Mouse (Mus musculus): ENCODE results near the gene Rft1. TPM values are rescaled to one million over a fixed set of nuclear protein-coding genes. Genes with fewer than 3 reads are reported as not detected.
"Not testable (repeated sequence)": the region's sequence is repeated elsewhere in the genome, so short reads cannot be mapped to it uniquely, and the experiment has no call there.

Gene Rft1
- polyA plus RNA-seq, 1 experiment = 13.2 TPM

DNA sequence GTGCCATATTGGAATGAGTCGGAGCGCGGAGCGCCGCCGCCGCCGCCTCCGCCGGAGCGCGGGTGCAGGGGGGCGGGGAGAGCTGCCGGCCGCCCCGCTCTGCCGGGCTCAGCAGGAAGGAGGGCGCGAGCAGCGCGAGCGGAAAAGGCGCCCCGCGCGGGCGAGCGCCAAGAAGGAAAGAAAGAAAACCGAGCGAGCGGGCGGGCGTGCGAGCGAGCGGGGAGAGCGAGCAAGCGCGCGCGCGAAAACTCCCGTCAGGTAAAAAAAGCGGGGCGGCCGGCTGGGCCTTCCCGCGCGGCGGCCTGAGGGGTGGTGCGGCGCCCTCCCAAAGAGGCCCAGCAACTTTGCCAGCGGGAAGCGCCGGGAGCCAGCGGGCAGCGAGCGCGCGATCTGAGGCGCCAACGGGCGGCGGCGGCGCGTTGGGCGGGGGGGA lies 61.5 kb downstream of the Rft1 start:
- H3K4me1 ChIP-seq (ENCODE audit: control insufficient read depth, insufficient read depth, low read length) = peaks cover 2% of the 10 kb centered on the region; the same call in 1 of the 2 replicates
- TF ChIP-seq CTCF (IDR thresholded peaks at IDR 0.05; ENCODE audit: extremely low read depth, insufficient read depth, low read length) (no peak), POLR2A (IDR thresholded peaks at IDR 0.05; ENCODE audit: extremely low read depth, insufficient read depth, low read length) (no peak)
- H3K27ac ChIP-seq (ENCODE audit: insufficient read depth, low read length) = peak overlapping the region; percentile 90
- peak overlapping the region; percentile 81 for H3K4me3 ChIP-seq (ENCODE audit: insufficient read depth, low read length)

DNA sequence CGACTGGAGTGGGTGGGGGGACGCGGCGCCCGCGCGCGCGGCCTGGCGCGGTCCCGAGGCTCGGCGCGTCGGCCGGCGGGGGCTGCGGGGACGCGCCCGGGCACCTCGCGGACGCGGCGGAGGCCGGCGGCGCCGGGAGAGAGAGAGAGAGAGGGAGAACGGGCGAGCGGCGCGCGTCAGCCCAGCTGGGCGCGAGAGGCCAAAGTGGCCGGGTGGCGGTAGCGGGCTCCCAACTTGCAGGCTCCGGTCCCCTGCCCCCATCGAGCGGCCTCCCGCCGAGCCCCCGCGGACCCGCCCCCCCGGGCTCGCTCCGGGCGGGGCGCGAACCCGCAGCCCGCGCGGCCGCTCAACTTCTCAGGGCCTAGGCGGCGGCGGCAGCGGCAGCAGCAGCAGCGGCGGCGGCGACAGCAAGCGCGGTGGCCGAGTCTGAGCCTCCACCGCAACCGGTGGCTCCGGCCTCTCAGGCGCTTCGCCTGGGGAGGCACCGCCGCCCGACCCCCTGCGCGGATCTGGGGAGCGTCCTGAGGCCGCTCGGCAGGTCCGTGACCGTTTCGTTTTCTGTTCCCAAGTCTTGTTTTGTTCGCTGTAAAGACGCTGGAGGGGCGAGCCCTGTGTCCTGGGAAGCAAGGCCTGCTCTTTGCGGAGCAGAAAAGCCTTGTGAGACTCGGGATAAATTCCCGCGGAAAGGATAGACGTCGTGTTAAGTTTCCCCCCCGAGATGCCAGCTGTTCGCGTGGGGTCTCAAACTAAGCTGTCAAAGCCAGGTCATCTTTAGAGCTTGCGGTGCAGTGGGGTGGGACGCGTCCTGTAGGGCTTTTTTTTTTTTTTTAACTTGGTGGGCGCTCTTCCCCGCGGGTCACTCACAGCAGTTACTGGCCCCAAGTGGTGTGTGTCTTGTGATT lies 62.1 kb downstream of the Rft1 start:
- TF ChIP-seq CTCF (IDR thresholded peaks at IDR 0.05; ENCODE audit: extremely low read depth, insufficient read depth, low read length) (no peak), POLR2A (IDR thresholded peaks at IDR 0.05; ENCODE audit: extremely low read depth, insufficient read depth, low read length) (no peak)
- Histone ChIP-seq H3K4me3 (ENCODE audit: insufficient read depth, low read length) (peak overlapping the region; percentile 81), H3K27ac (ENCODE audit: insufficient read depth, low read length) (no peak overlapping the region), H3K4me1 (ENCODE audit: control insufficient read depth, insufficient read depth, low read length) (peaks cover 2% of the 10 kb centered on the region; the same call in 1 of the 2 replicates)

DNA sequence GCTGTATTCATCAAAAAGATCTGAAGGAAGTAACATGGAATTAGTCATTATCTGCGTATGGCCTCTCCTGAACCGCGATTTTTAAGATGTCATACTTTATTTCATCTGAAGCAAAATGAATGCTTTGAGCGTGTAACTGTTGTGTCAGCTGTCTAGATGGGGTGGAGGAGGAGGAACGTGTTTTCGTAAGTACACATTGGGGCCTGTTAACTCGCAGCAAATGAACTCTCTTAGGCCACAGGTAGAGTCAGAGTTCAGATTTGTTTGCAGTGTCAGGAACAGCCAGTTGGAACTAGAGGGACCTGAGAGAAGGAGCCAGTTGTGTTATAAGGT lies 62.8 kb downstream of the Rft1 start:
- TF ChIP-seq POLR2A (IDR thresholded peaks at IDR 0.05; ENCODE audit: extremely low read depth, insufficient read depth, low read length) (no peak), CTCF (IDR thresholded peaks at IDR 0.05; ENCODE audit: extremely low read depth, insufficient read depth, low read length) (no peak)
- Histone ChIP-seq H3K27ac (ENCODE audit: insufficient read depth, low read length) (no peak overlapping the region), H3K4me1 (ENCODE audit: control insufficient read depth, insufficient read depth, low read length) (peaks cover 2% of the 10 kb centered on the region; the same call in 1 of the 2 replicates), H3K4me3 (ENCODE audit: insufficient read depth, low read length) (peak overlapping the region; percentile 81)

DNA sequence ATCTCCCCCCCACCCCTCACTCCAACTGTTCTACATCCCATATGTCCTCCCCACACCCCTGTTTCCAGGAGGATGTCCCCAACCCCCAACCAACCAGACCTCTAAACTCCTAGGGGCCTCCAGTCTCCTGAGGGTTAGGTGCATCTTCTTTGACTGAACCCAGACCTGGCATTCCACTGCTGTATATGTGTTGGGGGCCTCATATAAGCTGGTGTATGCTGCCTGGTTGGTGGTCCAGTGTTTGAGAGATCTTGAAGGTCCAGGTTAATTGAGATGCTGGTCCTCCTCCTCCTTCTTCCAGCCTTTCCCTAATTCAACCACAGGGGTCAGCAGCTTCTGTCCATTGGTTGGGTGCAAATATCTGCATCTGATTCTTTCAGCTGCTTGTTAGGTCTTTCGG lies 64.5 kb downstream of the Rft1 start:
- H3K4me1 ChIP-seq (ENCODE audit: control insufficient read depth, insufficient read depth, low read length); H3K27ac ChIP-seq (ENCODE audit: insufficient read depth, low read length); H3K4me3 ChIP-seq (ENCODE audit: insufficient read depth, low read length): not testable (repeated sequence)

DNA sequence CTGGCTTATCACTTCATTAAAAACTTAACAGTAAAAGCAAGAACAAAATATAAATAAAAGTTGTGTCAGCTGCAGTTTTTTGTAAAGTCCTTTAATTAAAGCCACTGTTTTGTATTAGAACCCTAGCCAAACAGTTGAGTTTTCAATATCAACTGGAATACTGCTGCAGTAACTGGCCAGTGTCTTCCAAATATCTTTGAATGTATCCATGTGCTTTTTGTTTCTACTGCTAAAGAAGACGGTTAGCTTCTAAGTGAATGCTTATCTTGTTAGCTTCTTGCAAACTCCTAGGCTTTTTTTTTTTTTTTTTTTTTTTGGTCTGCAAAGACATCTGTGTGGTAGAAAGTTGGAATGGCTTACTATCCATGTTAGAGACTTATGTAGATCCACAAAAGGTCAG lies 65.4 kb downstream of the Rft1 start:
- no peak overlapping the region for H3K27ac ChIP-seq (ENCODE audit: insufficient read depth, low read length)
- H3K4me1 ChIP-seq (ENCODE audit: control insufficient read depth, insufficient read depth, low read length) = peaks cover 2% of the 10 kb centered on the region; the same call in 1 of the 2 replicates
- no peak overlapping the region for H3K4me3 ChIP-seq (ENCODE audit: insufficient read depth, low read length)
- TF ChIP-seq CTCF (IDR thresholded peaks at IDR 0.05; ENCODE audit: extremely low read depth, insufficient read depth, low read length) (no peak), POLR2A (IDR thresholded peaks at IDR 0.05; ENCODE audit: extremely low read depth, insufficient read depth, low read length) (no peak)

DNA sequence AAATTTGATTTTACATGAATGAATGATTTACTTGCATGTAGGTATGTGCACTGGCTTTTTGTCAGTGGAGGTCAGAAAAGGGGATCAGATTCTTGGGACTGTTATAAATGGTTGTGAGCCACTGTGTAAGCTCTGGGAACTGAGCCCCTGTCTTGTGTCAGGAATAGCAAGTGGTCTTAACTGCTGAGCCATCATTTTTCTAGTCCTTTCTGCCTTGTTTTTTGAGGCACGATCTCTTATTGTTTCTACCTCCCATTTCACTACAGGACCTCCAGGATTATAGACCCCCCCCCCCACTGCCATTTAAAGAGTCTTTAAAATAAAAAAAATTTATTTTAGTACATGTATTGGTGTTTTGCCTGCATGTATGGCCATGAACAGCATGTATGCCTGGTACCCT lies 67.7 kb downstream of the Rft1 start:
- Histone ChIP-seq H3K4me1 (ENCODE audit: control insufficient read depth, insufficient read depth, low read length) (peaks cover 2% of the 10 kb centered on the region; the same call in 1 of the 2 replicates), H3K4me3 (ENCODE audit: insufficient read depth, low read length) (no peak overlapping the region), H3K27ac (ENCODE audit: insufficient read depth, low read length) (no peak overlapping the region)
- TF ChIP-seq CTCF (IDR thresholded peaks at IDR 0.05; ENCODE audit: extremely low read depth, insufficient read depth, low read length) (no peak), POLR2A (IDR thresholded peaks at IDR 0.05; ENCODE audit: extremely low read depth, insufficient read depth, low read length) (no peak)

DNA sequence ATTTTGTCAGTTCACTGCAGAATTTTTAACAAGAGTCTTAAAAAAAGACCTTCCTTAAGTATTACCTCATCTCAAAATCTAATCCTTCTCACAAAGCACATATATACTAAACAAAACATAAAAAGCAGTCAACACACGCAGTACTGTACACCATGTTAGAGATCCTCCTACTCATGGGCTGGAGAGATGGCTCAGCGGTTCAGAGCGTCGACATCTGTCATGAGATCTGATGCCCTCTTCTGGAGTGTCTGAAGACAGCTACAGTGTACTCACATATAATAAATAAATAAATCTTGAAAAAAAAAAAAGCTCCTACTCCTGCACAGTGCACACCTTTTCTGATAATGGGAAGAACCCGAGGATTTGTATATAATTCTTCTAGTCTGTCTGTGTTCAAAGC lies 68.2 kb downstream of the Rft1 start:
- TF ChIP-seq POLR2A (IDR thresholded peaks at IDR 0.05; ENCODE audit: extremely low read depth, insufficient read depth, low read length) (no peak), CTCF (IDR thresholded peaks at IDR 0.05; ENCODE audit: extremely low read depth, insufficient read depth, low read length) (no peak)
- no peak overlapping the region for H3K27ac ChIP-seq (ENCODE audit: insufficient read depth, low read length)
- no peak overlapping the region for H3K4me3 ChIP-seq (ENCODE audit: insufficient read depth, low read length)
- no peaks in the 10 kb centered on the region; the same call in 1 of the 2 replicates for H3K4me1 ChIP-seq (ENCODE audit: control insufficient read depth, insufficient read depth, low read length)

DNA sequence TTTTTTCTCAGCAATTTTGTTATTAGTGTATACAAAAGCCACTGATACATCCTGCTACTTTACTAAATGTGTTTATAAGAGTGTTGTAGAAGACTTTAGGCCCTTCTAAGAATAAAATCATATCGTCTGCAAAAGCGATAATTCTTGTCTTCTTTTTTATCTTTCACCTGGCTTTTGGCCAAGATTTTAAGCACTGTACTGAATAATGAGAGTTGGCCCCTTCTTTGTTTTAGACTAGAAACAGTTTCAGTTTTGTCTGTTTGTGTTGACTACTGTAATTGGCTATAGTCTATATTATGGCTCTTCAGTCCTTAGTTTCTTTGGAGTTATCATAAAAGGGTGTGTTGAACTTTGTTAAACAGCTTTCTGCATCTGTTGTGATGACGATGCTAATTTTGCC lies 77.7 kb downstream of the Rft1 start:
- H3K27ac ChIP-seq (ENCODE audit: insufficient read depth, low read length) = no peak overlapping the region

DNA sequence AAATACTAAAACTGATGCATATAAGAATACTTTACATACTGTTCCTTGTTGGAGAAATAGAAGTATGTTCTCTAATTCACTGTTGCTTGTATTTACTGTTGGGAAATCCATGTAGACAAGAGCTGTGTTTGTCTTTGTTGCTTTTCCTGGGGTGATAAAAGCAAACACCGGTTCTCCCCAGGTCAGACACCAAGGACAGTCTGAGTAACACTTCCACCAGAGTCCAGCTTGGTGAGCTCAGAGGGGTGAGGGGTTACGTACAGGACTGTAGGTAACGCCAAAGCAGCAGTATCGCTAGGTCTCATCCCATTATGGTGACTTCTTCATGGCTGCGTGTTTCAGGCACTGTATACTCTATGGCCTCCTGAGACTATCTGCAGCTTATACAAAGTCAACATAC lies 80.5 kb downstream of the Rft1 start:
- Histone ChIP-seq H3K27ac (ENCODE audit: insufficient read depth, low read length) (no peak overlapping the region), H3K4me3 (ENCODE audit: insufficient read depth, low read length) (no peak overlapping the region), H3K4me1 (ENCODE audit: control insufficient read depth, insufficient read depth, low read length) (no peaks in the 10 kb centered on the region)
- TF ChIP-seq CTCF (IDR thresholded peaks at IDR 0.05; ENCODE audit: extremely low read depth, insufficient read depth, low read length) = no peak
- TF ChIP-seq POLR2A (IDR thresholded peaks at IDR 0.05; ENCODE audit: extremely low read depth, insufficient read depth, low read length) = no peak

More for the DNA sequence above, 77.7 kb downstream of the Rft1 start:
- Histone ChIP-seq H3K4me3 (ENCODE audit: insufficient read depth, low read length) (no peak overlapping the region), H3K4me1 (ENCODE audit: control insufficient read depth, insufficient read depth, low read length) (no peaks in the 10 kb centered on the region)
- TF ChIP-seq CTCF (IDR thresholded peaks at IDR 0.05; ENCODE audit: extremely low read depth, insufficient read depth, low read length) (no peak), POLR2A (IDR thresholded peaks at IDR 0.05; ENCODE audit: extremely low read depth, insufficient read depth, low read length) (no peak)

DNA sequence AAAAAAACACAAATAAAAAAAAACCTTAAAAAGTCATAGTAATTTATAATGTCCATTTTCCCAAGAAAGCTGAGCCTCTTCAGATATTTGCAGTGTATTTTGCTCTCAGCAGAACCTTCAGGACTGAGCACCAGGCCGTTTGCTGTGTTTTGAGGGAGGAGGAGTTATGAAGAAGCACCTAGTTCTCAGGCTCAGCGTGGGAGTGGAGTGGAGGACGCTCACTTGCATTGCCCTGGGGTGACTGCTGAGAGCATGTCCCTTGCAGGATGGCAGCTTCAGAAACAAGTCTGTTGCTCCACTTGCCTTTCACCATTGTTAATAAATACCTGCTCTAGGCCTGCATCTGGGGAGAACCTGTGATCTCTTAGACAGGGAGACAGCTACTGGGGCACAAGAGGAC lies 81.7 kb downstream of the Rft1 start:
- H3K27ac ChIP-seq (ENCODE audit: insufficient read depth, low read length) = no peak overlapping the region
- TF ChIP-seq POLR2A (IDR thresholded peaks at IDR 0.05; ENCODE audit: extremely low read depth, insufficient read depth, low read length) (no peak), CTCF (IDR thresholded peaks at IDR 0.05; ENCODE audit: extremely low read depth, insufficient read depth, low read length) (no peak)
- no peak overlapping the region for H3K4me3 ChIP-seq (ENCODE audit: insufficient read depth, low read length)
- no peaks in the 10 kb centered on the region for H3K4me1 ChIP-seq (ENCODE audit: control insufficient read depth, insufficient read depth, low read length)

Measured in cortical plate, adult 2 months (tissue).